Mouse (Mus musculus): ENCODE measurements around the gene Cops4.

- TF ChIP-seq CTCF (IDR thresholded peaks at IDR 0.05; ENCODE audit: extremely low read depth, insufficient read depth, low read length) (no peak), POLR2A (IDR thresholded peaks at IDR 0.05; ENCODE audit: extremely low read depth, insufficient read depth, low read length) (no peak)
Observed at GRCm38 (mm10) chr5:100587136-100587535, 69.0 kb downstream of the Cops4 start.

Measured in cortical plate, adult 2 months (tissue).